Mouse (Mus musculus): ENCODE measurements at regions not wholly inside any gene's neighbourhood (a gene's known extent, or its start where the extent isn't known, plus 50 kb on each side); places are given as distances from the start of the nearest gene placed in this dataset.

DNA sequence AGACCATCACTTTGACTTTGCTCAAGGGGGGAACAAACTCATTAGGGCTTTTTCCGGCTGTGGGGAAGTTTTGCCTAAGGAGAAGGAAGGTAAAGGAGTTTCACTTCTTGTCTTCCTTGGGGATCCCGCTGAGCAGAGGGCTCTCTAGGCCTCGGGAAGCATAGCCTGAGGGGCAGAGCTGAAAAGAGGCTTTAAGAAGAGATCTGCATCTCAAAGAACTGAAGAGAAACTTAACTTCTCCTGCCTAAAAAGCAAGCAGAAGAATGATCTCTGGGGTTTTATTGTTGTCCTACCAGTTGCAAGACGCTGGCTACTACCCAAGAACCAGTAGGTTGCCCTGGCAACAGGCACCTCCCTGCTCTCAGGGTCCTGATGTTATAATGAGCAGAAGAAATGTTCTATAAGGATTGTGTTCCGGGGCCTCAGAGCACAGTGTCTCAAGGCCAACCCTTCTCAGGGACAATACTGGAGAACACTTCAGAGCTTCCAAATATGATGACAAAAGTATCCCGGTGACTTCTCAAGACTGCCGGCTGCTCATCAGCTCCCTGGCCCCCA lies 547.8 kb downstream of the Tmem132b start:
- TF ChIP-seq CTCF (IDR thresholded peaks at IDR 0.05; ENCODE audit: low read depth, low read length) (no peak), TAL1 (conservative IDR thresholded peaks at IDR 0.05; ENCODE audit: low read depth, low read length) (no peak), GATA2 (IDR thresholded peaks at IDR 0.05; ENCODE audit: borderline replicate concordance, low read depth, low read length) (no peak), POLR2AphosphoS5 (IDR thresholded peaks at IDR 0.05; ENCODE audit: insufficient replicate concordance, low read depth, low read length) (no peak), GATA1 (IDR thresholded peaks at IDR 0.05; ENCODE audit: borderline replicate concordance, low read length) (no peak)
